ENCODE assay signal across 11 mouse cellular contexts in the genomic region with DNA sequence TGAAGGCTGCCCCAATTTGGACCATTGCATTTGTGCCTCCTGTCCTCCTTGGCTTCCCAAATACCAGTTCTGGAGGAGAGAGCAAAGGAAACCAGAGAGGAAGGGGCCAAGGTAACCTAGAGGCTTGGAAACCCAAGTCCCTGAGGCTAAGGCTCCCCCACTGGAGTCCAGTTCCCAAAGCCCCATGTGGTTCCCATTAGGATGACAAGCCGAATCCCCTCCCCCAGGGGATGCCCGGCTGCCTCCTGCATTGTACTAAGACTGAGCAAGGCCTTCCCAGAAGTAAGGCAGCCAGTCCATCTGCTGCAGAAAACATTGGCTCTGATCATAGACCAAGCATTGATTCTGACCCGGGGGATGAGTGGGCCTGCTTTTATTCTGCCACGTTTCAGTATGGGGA. TPM values are rescaled to one million over a fixed set of nuclear protein-coding genes. Genes with fewer than 3 reads are reported as not detected.
DNase-seq lines count a peak whose midpoint lies in the region; ATAC-seq lines count a peak whose summit lies in the region.
"Had no signal": no experiment of that assay in that cellular context is flagged by ENCODE, and none has a peak within 500 bp of the region (broad histone marks: within the 10 kb centered on the region; RNA-seq: fewer than 3 reads in every experiment).

No protein-coding gene starts in this region.

- under 1% methylated on average over 4 of the region's 4 CpGs for WGBS in hindbrain, embryonic 13.5 days
- WGBS in liver, embryonic 12.5 days (ENCODE audit: insufficient replicate concordance): 11% methylated on average over 4 of the region's 4 CpGs

- H3K36me3 ChIP-seq in hindbrain, embryonic 13.5 days: peaks cover 3% of the 10 kb centered on the region; the same call in 1 of the 2 replicates
- no peaks in the 10 kb centered on the region for H3K36me3 ChIP-seq in liver, embryonic 12.5 days
- H3K36me3 ChIP-seq: midbrain, embryonic 13.5 days had no signal

- no peaks in the 10 kb centered on the region for H3K9me3 ChIP-seq in hindbrain, embryonic 13.5 days
- no peaks in the 10 kb centered on the region for H3K9me3 ChIP-seq in liver, embryonic 12.5 days (replicated peaks)
- H3K9me3 ChIP-seq: midbrain, embryonic 13.5 days had no signal

- H3K4me2 ChIP-seq in hindbrain, embryonic 13.5 days: peak overlapping the region; percentile 88
- H3K4me2 ChIP-seq in liver, embryonic 12.5 days: no peak overlapping the region
- H3K4me2 ChIP-seq: midbrain, embryonic 13.5 days had no signal

- H3K27ac ChIP-seq in hindbrain, embryonic 13.5 days: peak overlapping the region; percentile 100
- peak overlapping the region; percentile 58 for H3K27ac ChIP-seq in liver, embryonic 12.5 days
- H3K27ac ChIP-seq: left cerebral cortex, adult 2 months; midbrain, embryonic 13.5 days had no signal

- peak; percentile 74 for DNase-seq in lung, postnatal 10 days
- DNase-seq in lung, postnatal 36 days: no peak
- DNase-seq in cerebellum, adult 9-10 months: no peak
- DNase-seq in retina, postnatal 1 day: no peak
- DNase-seq in thymus, postnatal 0 days (ENCODE audit: low spot score): no peak
- DNase-seq: right cerebral cortex, postnatal 25 days; thymus, postnatal 4 days had no signal

- peak overlapping the region; percentile 70 for H3K4me3 ChIP-seq in hindbrain, embryonic 13.5 days
- no peak overlapping the region for H3K4me3 ChIP-seq in liver, embryonic 12.5 days
- H3K4me3 ChIP-seq: left cerebral cortex, adult 2 months; midbrain, embryonic 13.5 days had no signal

- peaks cover 44% of the 10 kb centered on the region for H3K4me1 ChIP-seq in hindbrain, embryonic 13.5 days (replicated peaks)
- H3K4me1 ChIP-seq in liver, embryonic 12.5 days: peaks cover 12% of the 10 kb centered on the region; the same call in 1 of the 2 replicates

- peak overlapping the region; percentile 100 for H3K9ac ChIP-seq in hindbrain, embryonic 13.5 days
- no peak overlapping the region for H3K9ac ChIP-seq in liver, embryonic 12.5 days
- H3K9ac ChIP-seq: midbrain, embryonic 13.5 days had no signal

- H3K27me3 ChIP-seq in hindbrain, embryonic 13.5 days: peaks cover 37% of the 10 kb centered on the region
- peaks cover 98% of the 10 kb centered on the region for H3K27me3 ChIP-seq in liver, embryonic 12.5 days (replicated peaks)

- no peak for ATAC-seq in hindbrain, embryonic 13.5 days (ENCODE audit: low FRiP score)
- ATAC-seq in liver, embryonic 12.5 days: no peak
- ATAC-seq: midbrain, embryonic 13.5 days had no signal

RNA-seq across cellular contexts. Expression of gene 5730596B20Rik, which starts 6.0 kb away (rescaled TPM):
- 7.6 and 8.3 TPM in 2 replicates for polyA plus RNA-seq in hindbrain, embryonic 13.5 days (2015; fragmentation: Nextera tagmentation; extraction: Ambion mirVana)
- 0.29 TPM in 2 replicates for polyA plus RNA-seq in liver, embryonic 12.5 days (2016; fragmentation: Nextera tagmentation; extraction: Ambion mirVana)
- polyA plus RNA-seq in thymus, postnatal 0 days (2015; fragmentation: Nextera tagmentation; extraction: Ambion mirVana): 0.24 and 0.25 TPM in 2 replicates
- polyA plus RNA-seq: midbrain, embryonic 13.5 days had no signal

RNA-seq across cellular contexts. Expression of gene Hoxa2, which starts 6.7 kb away (rescaled TPM):
- 39.1 and 40.2 TPM in 2 replicates for polyA plus RNA-seq in hindbrain, embryonic 13.5 days (2015; fragmentation: Nextera tagmentation; extraction: Ambion mirVana)
- 1.4 TPM in 2 replicates for polyA plus RNA-seq in liver, embryonic 12.5 days (2016; fragmentation: Nextera tagmentation; extraction: Ambion mirVana)
- 5.1 and 5.4 TPM in 2 replicates for polyA plus RNA-seq in thymus, postnatal 0 days (2015; fragmentation: Nextera tagmentation; extraction: Ambion mirVana)
- polyA plus RNA-seq: midbrain, embryonic 13.5 days had no signal

RNA-seq across cellular contexts. Expression of gene Hoxa1, which starts 13.2 kb away (rescaled TPM):
- polyA plus RNA-seq in hindbrain, embryonic 13.5 days (2015; fragmentation: Nextera tagmentation; extraction: Ambion mirVana): 1.5 and 2.0 TPM in 2 replicates
- 1.0 and 1.1 TPM in 2 replicates for polyA plus RNA-seq in liver, embryonic 12.5 days (2016; fragmentation: Nextera tagmentation; extraction: Ambion mirVana)
- 0.44 and 0.45 TPM in 2 replicates for polyA plus RNA-seq in thymus, postnatal 0 days (2015; fragmentation: Nextera tagmentation; extraction: Ambion mirVana)

RNA-seq across cellular contexts. Expression of gene Hoxa4, which starts 20.2 kb away (rescaled TPM):
- polyA plus RNA-seq in hindbrain, embryonic 13.5 days (2015; fragmentation: Nextera tagmentation; extraction: Ambion mirVana): 14.5 and 14.8 TPM in 2 replicates
- 0.79 and 0.92 TPM in 2 replicates for polyA plus RNA-seq in liver, embryonic 12.5 days (2016; fragmentation: Nextera tagmentation; extraction: Ambion mirVana)
- polyA plus RNA-seq in thymus, postnatal 0 days (2015; fragmentation: Nextera tagmentation; extraction: Ambion mirVana): 0.27 and 0.39 TPM in 2 replicates
- polyA plus RNA-seq: midbrain, embryonic 13.5 days had no signal

RNA-seq across cellular contexts. Expression of gene Hoxa5, which starts 33.1 kb away (rescaled TPM):
- polyA plus RNA-seq in hindbrain, embryonic 13.5 days (2015; fragmentation: Nextera tagmentation; extraction: Ambion mirVana): 116 and 150 TPM in 2 replicates
- 2.1 and 3.1 TPM in 2 replicates for polyA plus RNA-seq in liver, embryonic 12.5 days (2016; fragmentation: Nextera tagmentation; extraction: Ambion mirVana)
- polyA plus RNA-seq in thymus, postnatal 0 days (2015; fragmentation: Nextera tagmentation; extraction: Ambion mirVana): 0.06 and 0.21 TPM in 2 replicates
